Mouse (Mus musculus) embryo, embryonic 11 days (tissue): ENCODE results near the gene Pdcd4.
"Not testable (repeated sequence)": the region's sequence is repeated elsewhere in the genome, so short reads cannot be mapped to it uniquely, and the experiment has no call there.

Experiments used
- DNase-seq: peaks from one replicate; pipeline ENCODE4 v3.0.0-alpha.2; 2015

Gene Pdcd4

DNA sequence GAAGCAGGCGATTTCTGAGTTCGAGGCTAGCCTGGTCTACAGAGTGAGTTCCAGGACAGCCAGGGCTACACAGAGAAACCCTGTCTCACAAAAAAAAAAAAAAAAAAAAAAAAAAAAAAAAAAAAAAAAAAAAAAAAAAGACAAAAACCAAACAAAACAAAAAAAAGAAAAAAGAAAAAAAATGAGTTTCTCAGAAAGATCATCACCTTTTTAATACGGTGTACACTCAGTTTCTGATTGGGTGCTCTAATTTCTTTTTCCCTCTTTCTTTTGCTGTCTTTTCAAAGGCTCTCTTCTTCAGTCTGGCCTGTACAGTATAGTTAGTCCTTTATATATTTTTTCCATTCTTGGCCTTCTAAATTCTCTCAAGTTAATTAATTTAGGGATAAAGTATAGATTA is 72.3 kb downstream of the Pdcd4 start:
- not testable (repeated sequence) for DNase-seq

DNA sequence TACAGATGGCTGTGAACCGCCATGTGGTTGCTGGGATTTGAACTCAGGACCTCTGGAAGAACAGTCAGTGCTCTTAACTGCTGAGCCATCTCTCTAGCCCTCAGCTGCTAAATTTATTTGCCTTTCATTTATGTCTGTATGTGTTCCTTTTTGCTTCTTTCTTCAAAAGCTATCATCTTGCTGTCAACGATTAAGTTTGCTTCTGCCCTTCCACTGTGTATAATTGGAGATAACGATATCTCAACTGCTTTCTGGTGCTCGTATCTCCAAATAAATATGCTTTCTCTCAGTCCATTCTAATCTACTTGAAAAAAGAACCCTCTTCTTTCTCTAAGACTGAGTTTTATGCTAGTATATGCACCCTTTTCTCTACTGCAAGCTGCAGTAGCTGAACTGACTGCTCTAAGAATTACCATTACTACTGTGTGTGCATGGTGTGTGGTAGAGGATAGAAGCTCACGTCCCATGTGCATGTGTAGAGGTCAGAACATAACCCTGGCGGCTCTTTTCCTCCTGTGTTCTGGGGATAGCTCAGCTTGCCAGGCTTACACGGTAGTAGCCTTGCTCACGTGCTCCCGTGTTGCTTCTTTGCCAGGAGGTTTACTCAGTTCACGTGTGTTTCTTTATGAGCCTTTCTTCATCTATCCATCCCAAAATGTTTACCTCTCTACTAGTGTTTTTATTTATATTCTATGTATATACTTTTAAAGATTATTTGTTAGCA is 73.0 kb downstream of the Pdcd4 start:
- no peak for DNase-seq

DNA sequence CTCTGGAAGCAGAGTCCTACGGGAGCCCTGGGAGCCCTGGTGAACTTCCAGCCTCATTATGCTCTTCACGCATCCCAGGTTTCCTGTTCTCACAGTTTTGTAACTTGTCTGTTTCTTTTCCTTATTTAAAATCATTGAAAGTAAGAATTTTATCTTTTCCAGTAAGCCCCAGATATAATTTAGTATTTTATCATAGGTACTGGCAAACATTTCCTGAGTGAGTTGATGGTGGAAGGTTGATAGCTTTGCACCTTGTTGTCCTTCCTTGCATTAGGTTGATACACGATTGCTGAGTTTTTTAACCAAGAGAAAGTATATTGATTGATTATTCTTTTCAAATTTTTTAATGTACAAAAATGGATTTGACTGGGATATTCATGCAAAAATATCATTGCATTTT is 77.2 kb downstream of the Pdcd4 start:
- no peak for DNase-seq

DNA sequence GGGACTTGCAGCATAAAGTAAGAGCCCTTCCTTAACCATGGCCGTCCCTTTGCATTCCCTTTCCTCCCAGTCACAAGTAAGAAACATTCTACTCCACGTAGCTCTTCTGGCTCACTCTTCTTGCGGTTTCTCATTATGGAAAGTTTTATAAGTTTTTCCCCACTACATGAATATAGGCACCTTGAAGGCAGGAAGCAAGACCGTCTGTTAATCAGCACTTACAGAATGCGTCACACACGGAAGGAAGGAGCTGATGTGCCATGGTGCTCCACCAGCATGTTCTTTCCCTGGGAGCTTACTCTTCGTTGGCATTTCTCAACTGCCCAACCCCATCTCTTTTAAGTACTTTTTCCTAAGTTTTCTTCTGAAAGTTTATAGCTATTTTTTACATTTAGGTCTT is 79.9 kb downstream of the Pdcd4 start:
- no peak for DNase-seq

DNA sequence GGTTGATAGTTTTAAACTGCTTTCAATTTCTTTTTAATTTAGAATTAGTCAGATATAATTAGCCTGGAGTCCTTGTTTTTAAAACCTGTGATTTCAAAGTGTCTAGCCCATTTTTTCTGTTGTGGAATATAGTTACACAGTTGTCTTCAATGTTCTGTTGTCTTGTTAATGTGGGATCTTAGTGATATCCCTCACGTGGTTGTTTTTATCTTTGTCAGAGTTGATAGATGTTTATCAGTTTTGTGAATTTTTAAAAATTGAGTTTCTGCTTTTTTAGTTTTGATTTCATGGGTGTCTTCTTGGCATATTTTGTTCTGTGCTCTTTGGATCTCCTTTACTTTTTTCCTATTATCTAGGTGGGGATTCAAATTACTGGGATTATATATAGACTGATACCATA is 81.6 kb downstream of the Pdcd4 start:
- DNase-seq, result no peak
